In the genomic region with DNA sequence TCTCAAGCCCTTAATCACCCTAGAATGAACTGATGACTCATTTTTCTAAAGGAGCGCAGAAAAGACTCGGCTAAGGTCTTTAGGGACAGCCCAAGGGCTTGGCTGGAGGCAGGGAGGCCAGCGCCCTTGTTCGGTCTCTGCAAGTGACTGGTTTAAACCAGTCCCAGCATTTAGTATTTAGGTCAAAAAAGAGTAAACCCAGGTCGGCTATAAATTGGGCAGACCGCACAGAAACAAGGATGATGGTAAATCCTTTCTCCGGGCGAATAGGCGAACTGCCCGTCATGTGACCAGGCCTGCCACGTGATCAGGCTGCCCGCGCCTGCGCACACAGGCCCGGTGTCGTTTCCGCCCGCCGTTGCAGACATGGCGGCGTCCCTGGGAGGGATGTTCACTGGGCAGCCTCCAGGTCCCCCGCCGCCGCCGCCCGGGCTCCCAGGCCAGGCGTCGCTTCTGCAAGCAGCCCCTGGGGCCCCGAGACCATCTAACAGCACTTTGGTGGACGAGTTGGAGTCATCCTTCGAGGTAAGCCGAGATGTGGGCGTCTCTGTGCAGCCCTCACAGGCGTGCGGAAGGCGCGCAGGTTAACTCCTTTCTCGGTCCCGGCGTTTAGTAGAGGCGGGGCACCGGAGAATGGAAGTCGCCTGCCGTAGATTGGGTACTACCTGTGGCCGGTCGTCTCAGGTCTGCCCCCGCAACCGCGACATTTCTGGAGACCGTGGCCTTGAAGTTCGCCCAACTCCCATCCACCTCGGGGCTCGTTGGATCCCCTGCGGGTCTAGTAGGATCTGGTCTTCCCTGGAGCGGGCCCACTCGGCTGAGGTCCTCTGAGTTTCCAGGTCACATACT, we compare ENCODE assay signal across 8 mouse cellular contexts. TPM values are rescaled to one million over a fixed set of nuclear protein-coding genes. Genes with fewer than 3 reads are reported as not detected.
DNase-seq lines count a peak whose midpoint lies in the region; ATAC-seq and TF ChIP-seq lines count a peak whose summit lies in the region.

Gene Med28 (plus strand): TSS at position 270 of the 849 bp plus-strand sequence.

- no peaks in the 10 kb centered on the region for H3K27me3 ChIP-seq in E14TG2a.4 (ENCODE audit: insufficient read depth, low read length)
- H3K27me3 ChIP-seq in forebrain, embryonic 13.5 days, result no peaks in the 10 kb centered on the region
- no peaks in the 10 kb centered on the region for H3K27me3 ChIP-seq in liver, postnatal 0 days (ENCODE audit: insufficient read depth, low read length)
- no peaks in the 10 kb centered on the region for H3K27me3 ChIP-seq in neural tube, embryonic 14.5 days (ENCODE audit: control insufficient read depth, insufficient read depth, low read length)

- H3K4me1 ChIP-seq in E14TG2a.4 (replicated peaks; ENCODE audit: low read depth, low read length), result peaks cover 48% of the 10 kb centered on the region
- peaks cover 17% of the 10 kb centered on the region for H3K4me1 ChIP-seq in forebrain, embryonic 13.5 days
- H3K4me1 ChIP-seq in liver, postnatal 0 days (ENCODE audit: insufficient read depth), result peaks cover 21% of the 10 kb centered on the region
- H3K4me1 ChIP-seq in neural tube, embryonic 14.5 days (ENCODE audit: control insufficient read depth, insufficient read depth, low read length), result peaks cover 10% of the 10 kb centered on the region

- peak within 1 kb of the TSS; percentile 48; the same call in 1 of the 2 replicates for H3K27ac ChIP-seq in forebrain, embryonic 13.5 days
- H3K27ac ChIP-seq in liver, postnatal 0 days (ENCODE audit: low read depth), result peak within 1 kb of the TSS; percentile 75
- peak within 1 kb of the TSS; percentile 78 for H3K27ac ChIP-seq in neural tube, embryonic 14.5 days (ENCODE audit: low read depth, low read length)

- no peak for TF ChIP-seq EP300 in liver, postnatal 0 days (IDR thresholded peaks at IDR 0.05; ENCODE audit: low read depth)

- peak within 1 kb of the TSS; percentile 94 for H3K4me2 ChIP-seq in forebrain, embryonic 13.5 days
- H3K4me2 ChIP-seq in liver, postnatal 0 days (ENCODE audit: low read depth, low read length), result peak within 1 kb of the TSS; percentile 95
- peak within 1 kb of the TSS; percentile 82 for H3K4me2 ChIP-seq in neural tube, embryonic 14.5 days (ENCODE audit: low read depth, low read length)

- 2% methylated on average over 56 of the region's 56 CpGs for WGBS in forebrain, embryonic 13.5 days
- WGBS in large intestine, adult 2 months, result 1% methylated on average over 56 of the region's 56 CpGs
- 2% methylated on average over 55 of the region's 56 CpGs for WGBS in liver, postnatal 0 days (ENCODE audit: insufficient replicate concordance)
- 2% methylated on average over 56 of the region's 56 CpGs for WGBS in neural tube, embryonic 14.5 days

- peaks cover 79% of the 10 kb centered on the region for H3K36me3 ChIP-seq in E14TG2a.4 (ENCODE audit: insufficient read depth, low read length)
- H3K36me3 ChIP-seq in forebrain, embryonic 13.5 days (ENCODE audit: poor library complexity, severe bottlenecking), result peaks cover 18% of the 10 kb centered on the region
- peaks cover 12% of the 10 kb centered on the region for H3K36me3 ChIP-seq in liver, postnatal 0 days (replicated peaks; ENCODE audit: insufficient read depth, low read length)
- H3K36me3 ChIP-seq in neural tube, embryonic 14.5 days (ENCODE audit: control insufficient read depth, insufficient read depth, low read length), result peaks cover 5% of the 10 kb centered on the region

- peak within 1 kb of the TSS; percentile 98 for H3K4me3 ChIP-seq in E14TG2a.4 (replicated peaks; ENCODE audit: low read length)
- peak within 1 kb of the TSS; percentile 93 for H3K4me3 ChIP-seq in forebrain, embryonic 13.5 days
- H3K4me3 ChIP-seq in liver, postnatal 0 days (ENCODE audit: low read depth, low read length), result peak within 1 kb of the TSS; percentile 97
- H3K4me3 ChIP-seq in neural tube, embryonic 14.5 days (ENCODE audit: low read depth, low read length), result peak within 1 kb of the TSS; percentile 98

- peak; percentile 98 for ATAC-seq in forebrain, embryonic 13.5 days
- peak; percentile 92 for ATAC-seq in liver, postnatal 0 days
- peak; percentile 97 for ATAC-seq in neural tube, embryonic 14.5 days (ENCODE audit: low read depth)

- TF ChIP-seq CTCF in E14TG2a.4 (conservative IDR thresholded peaks at IDR 0.05; ENCODE audit: low read length), result no peak
- TF ChIP-seq CTCF in liver, postnatal 0 days (IDR thresholded peaks at IDR 0.05; ENCODE audit: low read depth), result no peak

- no peaks in the 10 kb centered on the region for H3K9me3 ChIP-seq in E14TG2a.4 (ENCODE audit: low read length)
- H3K9me3 ChIP-seq in forebrain, embryonic 13.5 days (replicated peaks), result no peaks in the 10 kb centered on the region
- H3K9me3 ChIP-seq in liver, postnatal 0 days (ENCODE audit: low read length), result no peaks in the 10 kb centered on the region
- H3K9me3 ChIP-seq in neural tube, embryonic 14.5 days (ENCODE audit: control insufficient read depth, low read length), result no peaks in the 10 kb centered on the region

- DNase-seq in c-Kit-positive CD71-positive TER-119-positive erythroid progenitor cells, embryonic 14.5 days (ENCODE audit: low spot score), result peak; percentile 85
- DNase-seq in heart, postnatal 10 days, result peak; percentile 96
- peak; percentile 50 for DNase-seq in large intestine, adult 2 months (ENCODE audit: low read depth, low spot score)
- peak; percentile 96 for DNase-seq in liver, postnatal 0 days
- DNase-seq in testis, postnatal 10 days (ENCODE audit: low spot score), result peak; percentile 96

- intact Hi-C loops in heart, postnatal 10 days (cut with DNase I), result loop anchor here (2.0 to 5.0 kb wide), 3 partner anchors 27 to 147 kb away; partner anchors contain the start of genes Lap3 and Ncapg

- H3K9ac ChIP-seq in forebrain, embryonic 13.5 days, result peak within 1 kb of the TSS; percentile 93
- H3K9ac ChIP-seq in liver, postnatal 0 days (replicated peaks), result peak within 1 kb of the TSS; percentile 89
- H3K9ac ChIP-seq in neural tube, embryonic 14.5 days (replicated peaks; ENCODE audit: low read depth, low read length), result peak within 1 kb of the TSS; percentile 92

RNA-seq across cellular contexts. Expression of gene Med28, which starts in this region (rescaled TPM):
- polyA plus RNA-seq in forebrain, embryonic 13.5 days (2015; fragmentation: Nextera tagmentation; extraction: Ambion mirVana), result 318 and 344 TPM in 2 replicates
- total RNA-seq in heart, postnatal 10 days (2021), result 10 to 100 TPM; 50.4 to 53.8 TPM
- 108 and 119 TPM in 2 replicates for polyA plus RNA-seq in large intestine, adult 2 months (2012; rRNA removed)
- polyA plus RNA-seq in liver, postnatal 0 days (2015; fragmentation: Nextera tagmentation; extraction: Ambion mirVana), result 70.5 and 72.2 TPM in 2 replicates
- polyA plus RNA-seq in neural tube, embryonic 14.5 days (2014; fragmentation: Nextera tagmentation; extraction: Ambion mirVana), result 242 and 251 TPM in 2 replicates

Comparison
In these comparisons a context has a peak if more than half of its experiments do, and no peak if none do; other contexts are left out.
1. Peak in every context shown above with its lines: DNase-seq, ATAC-seq, H3K4me3 ChIP-seq and H3K27ac ChIP-seq.